Mouse (Mus musculus): ENCODE measurements around the gene Sf3b4. TPM values are rescaled to one million over a fixed set of nuclear protein-coding genes. Genes with fewer than 3 reads are reported as not detected.

Sf3b4 gene
- 52.6 and 57.3 TPM in 2 replicates for polyA plus RNA-seq (2012; rRNA removed)

GRCm38 (mm10) chr3:96172197-96173178 is at the start of gene Sf3b4:
Sf3b4 (plus strand) TSS chr3:96172332.
- DNase-seq, result peak; percentile 92
- Histone ChIP-seq H3K4me3 (ENCODE audit: insufficient read depth, low read depth, low read length) (peak within 1 kb of the TSS; percentile 96), H3K36me3 (ENCODE audit: control insufficient read depth, insufficient read depth, low read length) (peaks cover 3% of the 10 kb centered on the region), H3K4me1 (ENCODE audit: control insufficient read depth, insufficient read depth, low read length) (peaks cover 14% of the 10 kb centered on the region; the same call in 1 of the 2 replicates), H3K27ac (ENCODE audit: insufficient read depth, low read depth, low read length) (peak within 1 kb of the TSS; percentile 96), H3K27me3 (replicated peaks; ENCODE audit: control insufficient read depth, insufficient read depth, low read length) (no peaks in the 10 kb centered on the region)
- under 1% methylated on average over 58 of the region's 58 CpGs for WGBS
- peak; percentile 88 for TF ChIP-seq POLR2A (IDR thresholded peaks at IDR 0.05; ENCODE audit: low read depth, low read length)
- no peak for TF ChIP-seq CTCF (conservative IDR thresholded peaks at IDR 0.05; ENCODE audit: insufficient read depth, insufficient read length, low read depth, low read length)

GRCm38 (mm10) chr3:96124235-96124634 is 47.9 kb upstream of the Sf3b4 start:
- no peaks in the 10 kb centered on the region for H3K36me3 ChIP-seq (ENCODE audit: control insufficient read depth, insufficient read depth, low read length)
- H3K27ac ChIP-seq (ENCODE audit: insufficient read depth, low read depth, low read length), result no peak overlapping the region
- no peak overlapping the region for H3K4me3 ChIP-seq (ENCODE audit: insufficient read depth, low read depth, low read length)
- no peak for DNase-seq
- no peak for TF ChIP-seq CTCF (conservative IDR thresholded peaks at IDR 0.05; ENCODE audit: insufficient read depth, insufficient read length, low read depth, low read length)
- H3K27me3 ChIP-seq (replicated peaks; ENCODE audit: control insufficient read depth, insufficient read depth, low read length), result no peaks in the 10 kb centered on the region
- WGBS, result 93% methylated on average over 5 of the region's 5 CpGs
- H3K4me1 ChIP-seq (ENCODE audit: control insufficient read depth, insufficient read depth, low read length), result peaks cover 4% of the 10 kb centered on the region; the same call in 1 of the 2 replicates

- Histone ChIP-seq H3K36me3 (ENCODE audit: control insufficient read depth, insufficient read depth, low read length) (no peaks in the 10 kb centered on the region), H3K27me3 (replicated peaks; ENCODE audit: control insufficient read depth, insufficient read depth, low read length) (no peaks in the 10 kb centered on the region), H3K4me1 (ENCODE audit: control insufficient read depth, insufficient read depth, low read length) (peaks cover 9% of the 10 kb centered on the region), H3K4me3 (ENCODE audit: insufficient read depth, low read depth, low read length) (no peak overlapping the region), H3K27ac (ENCODE audit: insufficient read depth, low read depth, low read length) (no peak overlapping the region)
- peak; percentile 29 for DNase-seq
- no peak for TF ChIP-seq CTCF (conservative IDR thresholded peaks at IDR 0.05; ENCODE audit: insufficient read depth, insufficient read length, low read depth, low read length)
Measured at GRCm38 (mm10) chr3:96128128-96128527, 44.0 kb upstream of the Sf3b4 start.

GRCm38 (mm10) chr3:96132478-96132877 is 39.7 kb upstream of the Sf3b4 start:
- TF ChIP-seq CTCF (conservative IDR thresholded peaks at IDR 0.05; ENCODE audit: insufficient read depth, insufficient read length, low read depth, low read length) (no peak), POLR2A (IDR thresholded peaks at IDR 0.05; ENCODE audit: low read depth, low read length) (no peak)
- Histone ChIP-seq H3K4me1 (ENCODE audit: control insufficient read depth, insufficient read depth, low read length) (peaks cover 25% of the 10 kb centered on the region), H3K4me3 (ENCODE audit: insufficient read depth, low read depth, low read length) (no peak overlapping the region), H3K27ac (ENCODE audit: insufficient read depth, low read depth, low read length) (peak overlapping the region; percentile 31; the same call in 1 of the 2 replicates), H3K27me3 (replicated peaks; ENCODE audit: control insufficient read depth, insufficient read depth, low read length) (no peaks in the 10 kb centered on the region), H3K36me3 (ENCODE audit: control insufficient read depth, insufficient read depth, low read length) (peaks cover 1% of the 10 kb centered on the region; the same call in 1 of the 2 replicates)
- WGBS, result 93% methylated on average over 3 of the region's 3 CpGs
- no peak for DNase-seq

GRCm38 (mm10) chr3:96133327-96133905 is 38.7 kb upstream of the Sf3b4 start:
- H3K36me3 ChIP-seq (ENCODE audit: control insufficient read depth, insufficient read depth, low read length), result peaks cover 1% of the 10 kb centered on the region; the same call in 1 of the 2 replicates
- H3K4me3 ChIP-seq (ENCODE audit: insufficient read depth, low read depth, low read length), result no peak overlapping the region
- H3K27ac ChIP-seq (ENCODE audit: insufficient read depth, low read depth, low read length), result peak overlapping the region; percentile 46
- 43% methylated on average over 11 of the region's 11 CpGs for WGBS
- no peak for TF ChIP-seq POLR2A (IDR thresholded peaks at IDR 0.05; ENCODE audit: low read depth, low read length)
- TF ChIP-seq CTCF (conservative IDR thresholded peaks at IDR 0.05; ENCODE audit: insufficient read depth, insufficient read length, low read depth, low read length), result no peak
- peaks cover 21% of the 10 kb centered on the region for H3K4me1 ChIP-seq (ENCODE audit: control insufficient read depth, insufficient read depth, low read length)
- no peaks in the 10 kb centered on the region for H3K27me3 ChIP-seq (replicated peaks; ENCODE audit: control insufficient read depth, insufficient read depth, low read length)
- peak; percentile 86 for DNase-seq

- no peak for TF ChIP-seq POLR2A (IDR thresholded peaks at IDR 0.05; ENCODE audit: low read depth, low read length)
- TF ChIP-seq CTCF (conservative IDR thresholded peaks at IDR 0.05; ENCODE audit: insufficient read depth, insufficient read length, low read depth, low read length), result no peak
- Histone ChIP-seq H3K4me3 (ENCODE audit: insufficient read depth, low read depth, low read length) (no peak overlapping the region), H3K4me1 (ENCODE audit: control insufficient read depth, insufficient read depth, low read length) (peaks cover 21% of the 10 kb centered on the region), H3K27ac (ENCODE audit: insufficient read depth, low read depth, low read length) (peak overlapping the region; percentile 85), H3K27me3 (replicated peaks; ENCODE audit: control insufficient read depth, insufficient read depth, low read length) (no peaks in the 10 kb centered on the region), H3K36me3 (ENCODE audit: control insufficient read depth, insufficient read depth, low read length) (peaks cover 1% of the 10 kb centered on the region; the same call in 1 of the 2 replicates)
- peak; percentile 92 for DNase-seq
- 17% methylated on average over 3 of the region's 3 CpGs for WGBS
Measured at GRCm38 (mm10) chr3:96135011-96135410, 37.1 kb upstream of the Sf3b4 start.

- TF ChIP-seq POLR2A (IDR thresholded peaks at IDR 0.05; ENCODE audit: low read depth, low read length) (no peak), CTCF (conservative IDR thresholded peaks at IDR 0.05; ENCODE audit: insufficient read depth, insufficient read length, low read depth, low read length) (peak; percentile 31; the same call in 1 of the 2 replicates)
- WGBS, result 8% methylated on average over 5 of the region's 5 CpGs
- no peaks in the 10 kb centered on the region for H3K27me3 ChIP-seq (replicated peaks; ENCODE audit: control insufficient read depth, insufficient read depth, low read length)
- DNase-seq, result peak; percentile 79
- H3K27ac ChIP-seq (ENCODE audit: insufficient read depth, low read depth, low read length), result no peak overlapping the region
- H3K36me3 ChIP-seq (ENCODE audit: control insufficient read depth, insufficient read depth, low read length), result peaks cover 2% of the 10 kb centered on the region
- no peak overlapping the region for H3K4me3 ChIP-seq (ENCODE audit: insufficient read depth, low read depth, low read length)
- no peaks in the 10 kb centered on the region; the same call in 1 of the 2 replicates for H3K4me1 ChIP-seq (ENCODE audit: control insufficient read depth, insufficient read depth, low read length)
Measured at GRCm38 (mm10) chr3:96147950-96148349, 24.2 kb upstream of the Sf3b4 start.

Data from kidney, adult 2 months (tissue).